8 mouse cellular contexts compared by ENCODE assay signal in genomic region chr13:21321890-21322494, GRCm38 (mm10). TPM values are rescaled to one million over a fixed set of nuclear protein-coding genes. Genes with fewer than 3 reads are reported as not detected.
DNase-seq lines count a peak whose midpoint lies in the region; ATAC-seq and TF ChIP-seq lines count a peak whose summit lies in the region.
"Had no signal": no experiment of that assay in that cellular context is flagged by ENCODE, and none has a peak within 500 bp of the region (broad histone marks: within the 10 kb centered on the region; RNA-seq: fewer than 3 reads in every experiment).

No protein-coding gene starts in this region.

- DNase-seq in lung, postnatal 4 days, result no peak
- peak; percentile 68 for DNase-seq in embryo, embryonic 10.5 days (ENCODE audit: low spot score)
- DNase-seq in midbrain, postnatal 0 days (ENCODE audit: low spot score), result peak; percentile 2
- DNase-seq in ovary, postnatal 36 days (ENCODE audit: low spot score), result no peak
- no peak for DNase-seq in gastrocnemius, adult 18-20 months (ENCODE audit: low spot score)

- H3K4me3 ChIP-seq in lung, embryonic 15.5 days, result peak overlapping the region; percentile 27
- H3K4me3 ChIP-seq in hindbrain, embryonic 16.5 days (ENCODE audit: low read length), result peak overlapping the region; percentile 45
- H3K4me3 ChIP-seq in midbrain, postnatal 0 days (ENCODE audit: low read depth, low read length), result peak overlapping the region; percentile 43

- no peak for TF ChIP-seq CTCF in midbrain, postnatal 0 days (IDR thresholded peaks at IDR 0.05)

- H3K4me2 ChIP-seq in lung, embryonic 15.5 days, result peak overlapping the region; percentile 50
- H3K4me2 ChIP-seq in hindbrain, embryonic 16.5 days (ENCODE audit: low read length), result peak overlapping the region; percentile 60
- H3K4me2 ChIP-seq in midbrain, postnatal 0 days (ENCODE audit: low read depth, low read length, poor library complexity, severe bottlenecking), result peak overlapping the region; percentile 50

- no peaks in the 10 kb centered on the region for H3K9me3 ChIP-seq in lung, embryonic 15.5 days
- H3K9me3 ChIP-seq in hindbrain, embryonic 16.5 days (ENCODE audit: control insufficient read depth, low read length), result no peaks in the 10 kb centered on the region
- no peaks in the 10 kb centered on the region for H3K9me3 ChIP-seq in midbrain, postnatal 0 days (ENCODE audit: low read length)

- 3% methylated on average over 18 of the region's 18 CpGs for WGBS in lung, embryonic 15.5 days
- WGBS in hindbrain, embryonic 16.5 days, result 2% methylated on average over 18 of the region's 18 CpGs
- WGBS in midbrain, postnatal 0 days, result 2% methylated on average over 18 of the region's 18 CpGs

- H3K27me3 ChIP-seq in lung, embryonic 15.5 days, result no peaks in the 10 kb centered on the region
- no peaks in the 10 kb centered on the region for H3K27me3 ChIP-seq in hindbrain, embryonic 16.5 days (replicated peaks; ENCODE audit: control insufficient read depth, insufficient read depth, low read length)
- H3K27me3 ChIP-seq in midbrain, postnatal 0 days (ENCODE audit: insufficient read depth, low read length), result no peaks in the 10 kb centered on the region

- H3K27ac ChIP-seq in lung, embryonic 15.5 days, result no peak overlapping the region
- no peak overlapping the region for H3K27ac ChIP-seq in hindbrain, embryonic 16.5 days (ENCODE audit: low read depth, low read length)
- H3K27ac ChIP-seq in midbrain, postnatal 0 days (ENCODE audit: low read depth, low read length), result no peak overlapping the region

- H3K4me1 ChIP-seq in lung, embryonic 15.5 days, result peaks cover 4% of the 10 kb centered on the region; the same call in 1 of the 2 replicates
- H3K4me1 ChIP-seq in hindbrain, embryonic 16.5 days (ENCODE audit: control insufficient read depth, insufficient read depth, low read depth, low read length), result no peaks in the 10 kb centered on the region; the same call in none of the 2 replicates
- no peaks in the 10 kb centered on the region for H3K4me1 ChIP-seq in midbrain, postnatal 0 days (ENCODE audit: insufficient read depth, low read length)

- no peaks in the 10 kb centered on the region for H3K36me3 ChIP-seq in lung, embryonic 15.5 days
- H3K36me3 ChIP-seq in hindbrain, embryonic 16.5 days (ENCODE audit: control insufficient read depth, insufficient read depth, low read length), result no peaks in the 10 kb centered on the region
- no peaks in the 10 kb centered on the region for H3K36me3 ChIP-seq in midbrain, postnatal 0 days (ENCODE audit: insufficient read depth, low read length)

- no peak for ATAC-seq in lung, embryonic 15.5 days (ENCODE audit: borderline replicate concordance, extremely low read depth, low FRiP score, low TSS enrichment)
- peak; percentile 60 for ATAC-seq in hindbrain, embryonic 16.5 days
- ATAC-seq in midbrain, postnatal 0 days (ENCODE audit: low FRiP score), result no peak

- peak overlapping the region; percentile 9; the same call in 1 of the 2 replicates for H3K9ac ChIP-seq in lung, embryonic 15.5 days
- H3K9ac ChIP-seq in hindbrain, embryonic 16.5 days (ENCODE audit: low read depth, low read length), result peak overlapping the region; percentile 42; the same call in 1 of the 2 replicates
- 0 out of 2 replicates have a peak overlapping the region, but pooled peaks have one; percentile 36 for H3K9ac ChIP-seq in midbrain, postnatal 0 days (replicated peaks; ENCODE audit: low read length, poor library complexity, severe bottlenecking)

RNA-seq across cellular contexts. Expression of gene Gpx6, which starts 10.1 kb away (rescaled TPM):
- not detected in 2 replicates for polyA plus RNA-seq in lung, embryonic 15.5 days (2015; fragmentation: Nextera tagmentation; extraction: Ambion mirVana)
- polyA plus RNA-seq in hindbrain, embryonic 16.5 days (2015; fragmentation: Nextera tagmentation; extraction: Ambion mirVana), result 0.26 and 0.64 TPM in 2 replicates
- total RNA-seq in midbrain, postnatal 0 days (2014; rRNA removed), result not detected in 2 replicates
- polyA plus RNA-seq in midbrain, postnatal 0 days (2015; fragmentation: Nextera tagmentation; extraction: Ambion mirVana), result 0.26 and 0.58 TPM in 2 replicates
- not detected for total RNA-seq in gastrocnemius, adult 18-20 months (2021)
- total RNA-seq: neutrophil, adult 5-6 weeks had no signal

RNA-seq across cellular contexts. Expression of gene Olfr1367, which starts 24.7 kb away (rescaled TPM):
- polyA plus RNA-seq in lung, embryonic 15.5 days (2015; fragmentation: Nextera tagmentation; extraction: Ambion mirVana), result not detected in 2 replicates
- polyA plus RNA-seq in hindbrain, embryonic 16.5 days (2015; fragmentation: Nextera tagmentation; extraction: Ambion mirVana), result not detected in 2 replicates
- total RNA-seq in midbrain, postnatal 0 days (2014; rRNA removed), result not detected in 2 replicates
- polyA plus RNA-seq in midbrain, postnatal 0 days (2015; fragmentation: Nextera tagmentation; extraction: Ambion mirVana), result not detected in 2 replicates
- not detected for total RNA-seq in gastrocnemius, adult 18-20 months (2021)
- total RNA-seq: neutrophil, adult 5-6 weeks had no signal

RNA-seq across cellular contexts. Expression of gene Gpx5, which starts 29.5 kb away (rescaled TPM):
- not detected in 2 replicates for polyA plus RNA-seq in lung, embryonic 15.5 days (2015; fragmentation: Nextera tagmentation; extraction: Ambion mirVana)
- polyA plus RNA-seq in hindbrain, embryonic 16.5 days (2015; fragmentation: Nextera tagmentation; extraction: Ambion mirVana), result not detected in 2 replicates
- total RNA-seq in midbrain, postnatal 0 days (2014; rRNA removed), result not detected in 2 replicates
- not detected in 2 replicates for polyA plus RNA-seq in midbrain, postnatal 0 days (2015; fragmentation: Nextera tagmentation; extraction: Ambion mirVana)
- total RNA-seq in gastrocnemius, adult 18-20 months (2021), result not detected
- total RNA-seq: neutrophil, adult 5-6 weeks had no signal

RNA-seq across cellular contexts. Expression of gene Zscan12, which starts 40.6 kb away (rescaled TPM):
- 12.6 and 13.3 TPM in 2 replicates for polyA plus RNA-seq in lung, embryonic 15.5 days (2015; fragmentation: Nextera tagmentation; extraction: Ambion mirVana)
- polyA plus RNA-seq in hindbrain, embryonic 16.5 days (2015; fragmentation: Nextera tagmentation; extraction: Ambion mirVana), result 10.1 and 12.0 TPM in 2 replicates
- 5.0 and 6.4 TPM in 2 replicates for total RNA-seq in midbrain, postnatal 0 days (2014; rRNA removed)
- polyA plus RNA-seq in midbrain, postnatal 0 days (2015; fragmentation: Nextera tagmentation; extraction: Ambion mirVana), result 7.2 and 7.8 TPM in 2 replicates
- total RNA-seq in gastrocnemius, adult 18-20 months (2021), result 1 to 10 TPM; 6.8 to 7.6 TPM

Comparison
In these comparisons a context has a peak if more than half of its experiments do, and no peak if none do; other contexts are left out.
1. DNase-seq: peak in embryo, embryonic 10.5 days (single experiment) and midbrain, postnatal 0 days (single experiment); none in lung, postnatal 4 days (0 of 2), ovary, postnatal 36 days (single experiment) and gastrocnemius, adult 18-20 months (single experiment).
2. Peak in every context shown above with its lines, with median percentiles within 50 percentile points of each other: H3K4me2 ChIP-seq, H3K4me3 ChIP-seq and H3K9ac ChIP-seq.